Mouse (Mus musculus) CH12.LX (cell line): ENCODE measurements around the gene Bcas1.

Experiments used
- CTCF ChIP-seq, 2 experiments: IDR thresholded peaks in 1 of 2; conservative IDR thresholded peaks in 1 of 2; 2 replicates each; pipeline ENCODE4 v1.5.1; 2011 to 2012; ENCODE audit warnings: low read depth in 2 of 2, low read length in 2 of 2, improper control_type of control experiment in 1 of 2, inconsistent platforms in 1 of 2, mild to moderate bottlenecking in 1 of 2, moderate library complexity in 1 of 2
- JUN ChIP-seq: IDR thresholded peaks from 2 replicates; pipeline ENCODE4 v1.6.1; 2011; ENCODE audit warnings: low read depth, mild to moderate bottlenecking, low read length, improper control_type of control experiment, moderate library complexity; ENCODE audit not compliant: insufficient read depth
- JUND ChIP-seq: conservative IDR thresholded peaks from 2 replicates; pipeline ENCODE4 v1.6.1; 2011; ENCODE audit warnings: low read depth, low read length, improper control_type of control experiment
- POLR2A ChIP-seq: IDR thresholded peaks from 2 replicates; pipeline ENCODE4 v1.6.1; 2011; ENCODE audit warnings: low read depth, mild to moderate bottlenecking, improper control_type of control experiment, low read length
- TBP ChIP-seq: conservative IDR thresholded peaks from 2 replicates; pipeline ENCODE4 v1.6.1; 2011; ENCODE audit warnings: low read depth, low read length, improper control_type of control experiment

- TF ChIP-seq JUND (no peak), TBP (no peak), JUN (no peak), POLR2A (no peak), CTCF (conservative IDR thresholded peaks at IDR 0.05 in 1 of 2, IDR thresholded peaks at IDR 0.05 in 1 of 2; ENCODE audit: low read depth in 2 of 2, low read length in 2 of 2) (no peak)
Measured at GRCm38 (mm10) chr2:170302825-170303224, 124.8 kb downstream of the Bcas1 start.
